Mouse (Mus musculus): ENCODE results near the gene Crtap.
"Not testable (repeated sequence)": the region's sequence is repeated elsewhere in the genome, so short reads cannot be mapped to it uniquely, and the experiment has no call there.

DNA sequence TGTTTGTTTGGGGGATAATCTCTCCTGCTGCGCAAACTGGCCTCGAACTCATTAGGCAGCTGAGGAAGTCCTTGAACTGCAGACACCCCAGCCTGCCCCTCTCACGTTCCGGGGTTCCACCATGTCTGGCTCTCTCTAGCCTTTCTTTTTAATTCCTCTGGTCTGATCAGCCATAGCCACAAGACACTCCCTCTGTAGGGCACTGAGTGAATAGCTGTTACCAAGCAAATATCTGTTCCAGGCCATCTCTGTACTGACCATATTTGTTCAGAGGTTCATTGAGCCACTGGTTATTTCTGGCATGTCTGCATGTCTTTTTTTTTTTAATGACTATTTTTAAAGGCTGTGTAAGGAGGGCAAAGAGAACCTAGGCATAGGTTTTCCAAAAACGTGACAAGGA is 21.1 kb downstream of the Crtap start:
- not testable (repeated sequence) for TF ChIP-seq GATA1, TAL1 (IDR thresholded peaks at IDR 0.05; ENCODE audit: low read length)

Data from erythroblast, embryonic 14.5 days (primary cell).